Mouse (Mus musculus) skeletal muscle tissue, adult 2 months (tissue): ENCODE results near the gene Msantd2.

Experiments used
- DNase-seq: peaks from one replicate; pipeline ENCODE4 v3.0.0-alpha.2; 2012; ENCODE audit warnings: low read depth, low spot score

The Msantd2 gene

GRCm38 (mm10) chr9:37488611-37489396 is at the start of gene Msantd2:
Msantd2 (plus strand) TSS chr9:37489319.
- peak; percentile 67 for DNase-seq

- no peak for DNase-seq
Observed at GRCm38 (mm10) chr9:37452401-37452800, 36.7 kb upstream of the Msantd2 start.

DNA sequence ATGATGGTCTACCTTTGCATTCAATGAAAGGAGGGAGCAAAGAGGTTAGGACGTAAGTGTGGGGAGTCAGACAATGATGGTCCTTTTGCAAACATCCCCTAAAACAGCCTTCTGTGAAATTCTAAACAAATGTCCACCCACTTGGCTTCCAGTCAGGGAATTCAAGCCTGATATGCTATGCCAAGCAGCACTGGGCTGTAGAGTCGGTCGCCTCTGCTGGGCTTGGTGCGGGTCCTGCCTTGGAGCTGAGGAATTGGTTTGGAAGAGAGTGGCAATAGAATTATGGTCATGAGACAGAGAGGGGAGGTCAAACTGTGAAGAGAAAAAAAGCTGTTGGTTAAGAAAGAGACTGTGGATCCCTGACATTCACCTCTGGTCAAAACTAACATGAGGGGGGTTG is 35.8 kb upstream of the Msantd2 start:
- DNase-seq, result no peak

DNA sequence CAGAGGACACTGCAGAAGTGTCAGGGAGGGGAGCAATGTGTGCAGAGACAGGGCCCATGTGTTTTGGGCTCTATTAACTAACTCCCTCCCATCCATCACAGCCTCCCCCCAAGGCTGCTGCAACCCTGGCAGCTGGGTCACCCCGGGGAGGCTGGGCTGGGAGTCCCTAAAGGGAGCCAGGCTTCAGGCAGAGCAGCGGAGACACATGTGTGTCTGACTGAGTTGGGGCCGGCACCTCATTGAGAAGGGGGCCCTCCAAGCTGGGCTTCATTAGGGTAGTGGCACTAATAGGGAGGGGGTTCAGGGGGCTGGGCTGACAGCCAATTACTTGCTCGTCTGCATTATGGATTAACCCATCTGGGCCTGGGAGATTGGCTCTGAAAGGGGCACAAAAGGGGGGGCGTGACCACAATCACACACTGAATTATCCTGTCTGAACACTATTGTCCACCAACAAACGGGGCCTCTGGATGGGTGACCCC is 35.1 kb upstream of the Msantd2 start:
- no peak for DNase-seq

DNA sequence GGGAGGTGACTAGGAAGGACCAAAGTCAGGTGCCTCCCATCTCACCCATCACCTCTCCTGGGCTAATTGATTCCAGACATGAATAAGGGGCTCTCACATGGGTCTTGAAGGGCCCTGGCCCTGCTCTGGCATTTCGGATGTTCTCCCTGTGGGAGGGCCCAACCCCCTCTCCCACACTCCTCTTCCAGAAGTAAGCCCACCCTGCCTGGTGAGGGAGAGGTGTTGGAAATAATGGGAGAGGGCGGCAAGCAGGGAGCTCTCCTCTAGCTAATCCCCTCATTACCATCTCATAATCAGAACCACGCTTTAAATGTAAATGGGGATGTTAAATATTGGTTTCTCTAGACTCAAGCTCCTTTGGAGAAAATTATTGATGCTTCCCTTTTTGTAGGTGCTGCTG is 34.1 kb upstream of the Msantd2 start:
- DNase-seq, result no peak

DNA sequence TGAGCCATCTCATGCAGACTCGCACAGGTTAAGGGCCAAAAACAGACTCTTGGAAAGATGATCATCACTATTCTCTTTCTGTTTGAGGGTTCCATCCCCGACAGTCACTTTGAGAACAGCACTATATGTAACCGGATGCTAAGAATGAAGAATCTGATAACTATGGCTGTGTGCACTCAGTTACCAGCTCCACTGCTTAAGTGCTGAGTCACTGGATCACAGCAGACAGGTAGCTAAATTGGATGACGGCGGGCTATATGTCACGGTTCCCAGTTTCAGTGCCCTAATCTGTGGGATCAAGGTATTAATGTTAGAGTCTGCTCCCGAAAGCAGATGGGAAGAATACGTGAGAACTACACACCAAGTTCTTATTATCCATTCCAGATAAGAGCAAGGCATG is 33.3 kb upstream of the Msantd2 start:
- DNase-seq, result no peak

DNA sequence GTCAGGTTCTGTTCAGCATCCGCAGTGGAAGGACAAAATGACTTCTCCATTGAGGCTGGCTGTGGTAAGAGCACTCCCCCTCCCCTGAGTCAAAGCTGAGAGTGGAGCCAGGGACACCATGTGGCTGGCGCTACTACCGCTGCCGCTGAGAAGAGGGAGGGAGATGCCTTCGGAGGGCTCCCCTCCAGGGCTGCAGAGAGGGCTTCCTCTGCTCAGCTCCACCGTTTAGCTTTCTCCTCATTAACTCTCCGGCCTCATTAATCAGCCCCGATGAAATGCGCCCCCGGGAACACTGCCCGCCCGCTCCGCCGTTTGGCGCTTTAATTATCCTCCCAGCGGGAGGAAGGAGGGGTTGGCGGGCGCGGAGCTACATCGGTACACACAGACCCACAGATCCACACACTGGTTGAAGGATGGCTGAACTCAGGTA is 32.6 kb upstream of the Msantd2 start:
- no peak for DNase-seq

DNA sequence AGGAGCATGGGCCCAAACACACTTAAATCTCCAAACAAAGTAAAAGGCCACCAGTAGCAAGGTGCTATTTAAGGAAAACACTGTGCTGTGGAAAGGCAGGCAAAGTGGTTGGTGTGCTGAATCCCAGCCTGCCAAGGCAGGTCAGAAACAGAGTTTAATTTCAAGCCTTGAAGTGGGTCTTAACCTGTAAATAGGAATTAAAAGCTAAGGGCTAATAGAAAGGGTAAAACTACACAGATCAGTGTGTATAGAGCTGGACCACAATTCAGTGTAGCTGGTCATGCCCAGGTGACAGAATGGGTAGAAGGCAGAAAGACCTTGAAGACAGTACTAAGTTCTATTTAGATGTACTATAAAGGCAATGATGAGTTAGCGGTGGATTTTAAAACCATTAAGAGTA is 32.0 kb upstream of the Msantd2 start:
- no peak for DNase-seq

DNA sequence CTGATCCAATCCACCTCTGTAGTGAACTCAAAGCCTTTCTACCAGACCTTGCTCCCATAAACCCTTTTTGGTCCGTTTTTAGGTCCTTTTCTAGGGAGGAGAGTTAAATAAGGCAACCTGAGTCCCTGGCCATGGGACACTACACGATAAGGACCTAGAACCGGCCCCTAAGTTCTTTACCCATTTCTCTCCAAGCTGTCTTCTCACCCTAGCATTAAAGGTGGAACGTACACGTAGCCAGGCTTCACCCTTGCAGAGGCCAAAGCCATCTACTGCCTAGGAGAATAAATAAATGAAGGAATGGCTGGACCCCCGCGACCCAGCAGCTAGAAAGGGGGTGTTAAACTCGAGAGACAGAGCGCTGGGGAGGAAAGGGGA is 29.5 kb upstream of the Msantd2 start:
- no peak for DNase-seq

DNA sequence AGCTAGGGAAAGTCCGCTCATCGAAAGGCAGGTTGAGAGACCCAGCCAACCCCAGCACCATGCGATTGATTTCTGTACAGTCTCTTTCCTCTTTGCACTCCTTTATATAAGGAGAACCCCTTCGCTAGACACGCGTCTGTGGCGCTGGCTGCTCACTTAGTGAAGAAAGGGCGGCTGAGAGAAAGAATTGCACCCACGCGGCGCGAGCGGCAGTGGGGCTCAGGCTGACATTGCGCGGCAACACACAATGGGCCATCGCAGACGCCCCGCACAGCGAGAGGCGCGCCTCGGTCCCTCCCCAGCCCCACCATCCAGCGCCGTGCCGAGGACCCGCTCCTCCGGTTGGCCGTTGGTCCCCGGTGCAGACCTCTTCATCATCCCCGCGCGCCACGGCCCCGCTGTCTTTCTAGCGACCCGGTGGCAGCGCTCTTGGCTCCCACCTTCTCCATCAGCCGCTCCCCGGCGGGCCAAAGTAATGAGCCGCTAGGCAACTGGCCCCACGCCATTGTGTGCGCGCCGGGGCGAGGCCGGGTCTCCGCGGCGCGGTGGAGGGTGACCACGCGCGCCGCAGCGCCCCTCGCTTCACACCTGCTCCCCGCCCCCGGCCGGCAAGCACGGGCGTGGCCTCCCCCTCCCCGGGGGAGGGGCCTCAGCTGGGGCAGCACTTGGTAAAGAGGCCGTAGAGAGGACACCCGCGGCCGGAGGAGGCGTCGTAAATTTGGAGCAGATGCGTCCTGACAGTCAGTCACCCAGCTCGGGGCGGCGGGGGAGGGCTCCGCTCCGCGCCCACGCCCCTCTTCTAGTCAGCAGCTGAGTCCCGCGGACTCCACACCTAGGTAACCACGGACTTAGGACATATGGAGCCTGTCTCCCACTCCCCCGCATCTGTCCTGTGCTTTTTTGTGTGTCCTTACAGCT is 28.8 kb upstream of the Msantd2 start:
- DNase-seq, result no peak

- DNase-seq, result no peak
Observed at GRCm38 (mm10) chr9:37460961-37461340, 28.2 kb upstream of the Msantd2 start.

GRCm38 (mm10) chr9:37461571-37461970 is 27.5 kb upstream of the Msantd2 start:
- DNase-seq, result no peak

- peak; percentile 27 for DNase-seq
Observed at GRCm38 (mm10) chr9:37462764-37463163, 26.4 kb upstream of the Msantd2 start.

GRCm38 (mm10) chr9:37473611-37474125 is 15.5 kb upstream of the Msantd2 start:
- DNase-seq, result no peak

DNA sequence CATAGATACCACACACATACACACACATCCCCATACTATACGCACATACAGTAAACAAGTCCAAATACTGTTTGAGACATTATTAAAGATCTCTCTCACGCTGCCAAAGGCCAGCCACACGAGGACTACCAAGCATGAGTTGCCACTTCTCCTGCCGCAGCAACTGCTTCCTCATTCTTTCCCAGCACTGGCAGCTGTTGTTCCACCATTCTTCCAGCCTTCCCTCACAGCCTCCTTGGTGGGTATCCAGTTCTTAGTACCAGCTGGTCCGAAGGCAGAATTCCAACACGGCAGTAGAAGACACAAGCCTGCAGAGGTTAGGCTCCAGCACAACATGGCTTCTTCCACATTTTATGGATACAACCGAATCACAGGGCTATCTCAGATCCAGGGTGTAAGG is 14.2 kb upstream of the Msantd2 start:
- DNase-seq, result no peak

GRCm38 (mm10) chr9:37485146-37485545 is 4.0 kb upstream of the Msantd2 start:
- no peak for DNase-seq

DNA sequence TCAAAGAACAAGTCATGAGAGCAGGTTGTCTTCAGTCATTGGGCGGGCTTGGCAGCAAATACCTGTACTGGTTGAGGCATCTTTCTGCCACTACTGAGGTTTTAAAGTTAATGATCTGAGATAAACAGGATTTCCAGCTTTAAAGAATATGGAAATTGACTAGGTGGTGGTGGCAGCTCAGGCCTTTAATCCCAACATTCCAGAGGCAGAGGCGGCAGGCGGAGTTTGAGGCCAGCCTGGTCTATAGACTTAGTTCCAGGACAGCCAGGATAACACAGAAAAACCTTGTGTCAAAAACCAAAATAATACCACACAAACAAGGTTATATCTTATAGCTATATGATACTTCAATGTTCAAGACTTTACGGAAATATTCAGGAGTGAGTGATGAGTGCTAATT is 1.1 kb upstream of the Msantd2 start:
- DNase-seq, result no peak

DNA sequence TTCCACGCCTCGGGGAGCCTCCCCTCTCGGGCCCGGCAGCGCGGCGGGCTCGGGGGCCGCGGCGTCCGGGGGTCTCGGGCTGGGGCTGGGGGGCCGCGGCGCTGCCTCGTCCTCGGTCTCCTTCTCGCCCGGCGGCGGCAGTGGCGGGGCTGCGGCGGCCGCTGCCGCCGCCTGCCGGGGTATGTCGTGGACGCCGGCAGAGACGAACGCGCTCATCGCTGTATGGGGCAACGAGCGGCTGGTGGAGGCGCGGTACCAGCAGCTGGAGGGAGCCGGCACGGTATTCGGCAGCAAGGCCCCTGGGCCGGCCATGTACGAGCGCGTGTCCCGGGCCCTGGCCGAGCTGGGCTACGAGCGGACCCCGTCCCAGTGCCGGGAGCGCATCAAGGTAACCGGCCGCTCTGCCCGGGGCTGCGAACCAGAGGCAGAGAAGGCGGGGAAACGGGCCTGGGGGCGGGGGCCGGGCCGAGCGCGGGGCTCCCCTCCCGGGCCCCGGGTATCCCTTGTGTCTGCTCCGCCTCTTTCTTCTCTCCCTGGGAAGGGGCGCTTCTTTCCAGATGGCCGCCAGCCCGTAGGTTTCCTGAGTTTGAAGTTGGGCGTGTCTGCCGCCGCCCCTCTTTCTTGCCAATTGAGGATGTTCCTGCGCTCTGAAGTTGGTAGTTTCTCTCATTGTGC is 464 bp downstream of the Msantd2 start:
- no peak for DNase-seq

DNA sequence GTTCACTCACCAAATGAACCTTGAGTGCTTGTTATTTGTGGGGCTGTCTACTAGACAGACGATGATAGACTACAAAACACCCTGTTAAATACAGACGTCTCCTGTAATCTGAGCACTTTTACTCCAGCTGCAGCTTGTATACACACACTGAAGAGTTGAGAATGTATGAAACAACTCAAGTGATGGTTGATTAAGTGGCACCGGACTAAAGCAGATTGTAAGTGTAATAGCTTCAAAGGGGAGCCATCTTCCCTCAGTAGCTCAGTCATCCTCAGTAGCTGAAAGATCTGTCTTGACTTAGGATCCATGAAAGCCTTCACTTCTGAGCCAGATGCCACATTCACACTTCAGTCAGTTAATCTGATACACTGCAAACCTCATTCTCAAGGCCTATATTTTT is 6.6 kb downstream of the Msantd2 start:
- no peak for DNase-seq

DNA sequence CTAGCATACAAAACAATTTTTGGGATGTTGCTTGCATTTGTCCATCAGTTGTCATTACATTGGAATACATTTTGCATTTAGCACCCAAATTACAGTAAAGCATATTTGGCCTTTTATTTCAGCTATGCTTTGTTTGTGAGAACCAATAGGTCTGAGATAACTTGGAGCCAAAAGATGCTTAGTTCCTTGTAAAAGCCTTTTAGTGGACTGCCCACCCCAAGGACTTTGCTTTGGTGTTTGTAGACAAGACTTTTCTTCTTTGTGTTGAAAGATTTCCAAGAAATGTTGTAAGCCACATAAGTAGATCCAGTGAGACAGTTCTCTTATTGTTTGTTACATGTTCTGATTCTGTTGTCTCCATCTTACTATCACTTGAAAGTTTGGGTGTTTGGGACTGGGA is 7.2 kb downstream of the Msantd2 start:
- DNase-seq, result no peak

DNA sequence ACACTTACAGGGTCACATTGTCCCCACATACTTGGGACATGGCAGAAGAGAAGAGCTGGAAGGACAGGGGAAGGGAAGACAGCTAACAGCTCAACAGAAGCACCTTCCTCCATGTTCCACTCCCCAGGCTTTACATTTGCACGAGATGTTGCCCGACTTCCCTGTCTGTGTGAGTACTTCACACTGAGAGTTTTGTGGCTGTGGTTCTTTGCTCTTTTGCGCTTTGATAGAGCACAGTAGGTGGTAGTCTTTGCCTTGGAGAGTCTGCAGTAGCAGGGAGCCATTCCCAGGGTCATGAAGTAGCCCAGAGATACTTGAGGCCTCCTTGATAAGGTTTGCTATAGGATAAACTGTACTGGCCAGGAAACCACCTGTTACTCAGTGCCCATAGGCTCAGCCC is 11.1 kb downstream of the Msantd2 start:
- DNase-seq, result no peak

GRCm38 (mm10) chr9:37501170-37501569 is 12.1 kb downstream of the Msantd2 start:
- DNase-seq, result no peak
